Mouse (Mus musculus) heart, embryonic 14.5 days (tissue): ENCODE measurements at regions not wholly inside any gene's neighbourhood (a gene's known extent, or its start where the extent isn't known, plus 50 kb on each side); places are given as distances from the start of the nearest gene placed in this dataset.

Experiments used
- ATAC-seq: fragments of 200-750 bp; cut with Nextera tagmentation; 2 replicates; pipeline ENCODE4 v1.8.0; 2017; ENCODE audit warnings: low read depth, moderate TSS enrichment; ENCODE audit not compliant: insufficient number of reproducible peaks, insufficient read depth, low FRiP score
- H3K27ac ChIP-seq, 2 experiments: fragments of 200-500 bp in 1 of 2; fragments of 300-500 bp in 1 of 2; sonication (generic) in 1 of 2; replicated peaks in 1 of 2; 2 replicates each; pipeline ENCODE4 v1.5.1; 2012 to 2014; ENCODE audit warnings: low read depth in 2 of 2, low read length in 2 of 2, control low read depth in 1 of 2, mild to moderate bottlenecking in 1 of 2, mixed read lengths in 1 of 2; ENCODE audit not compliant: control insufficient read depth in 1 of 2, insufficient read depth in 1 of 2
- H3K27me3 ChIP-seq: fragments of 300-500 bp; sonication (generic); 2 replicates; pipeline ENCODE4 v1.6.1; 2014; ENCODE audit warnings: mild to moderate bottlenecking, low read length, control low read depth; ENCODE audit not compliant: control insufficient read depth, insufficient read depth
- H3K36me3 ChIP-seq: fragments of 300-500 bp; sonication (generic); 2 replicates; pipeline ENCODE4 v1.6.1; 2014; ENCODE audit warnings: mild to moderate bottlenecking, control low read depth, low read length, mixed read lengths; ENCODE audit not compliant: control insufficient read depth, insufficient read depth
- H3K4me1 ChIP-seq, 2 experiments: fragments of 200-500 bp in 1 of 2; fragments of 300-500 bp in 1 of 2; sonication (generic) in 1 of 2; 2 replicates each; pipeline ENCODE4 v1.6.1; 2012 to 2014; ENCODE audit warnings: low read length in 2 of 2, control low read depth in 1 of 2, mixed read lengths in 1 of 2; ENCODE audit not compliant: control insufficient read depth in 2 of 2, insufficient read depth in 2 of 2
- H3K4me2 ChIP-seq: fragments of 300-500 bp; sonication (generic); 2 replicates; pipeline ENCODE4 v1.6.1; 2014; ENCODE audit warnings: mild to moderate bottlenecking, low read length
- H3K4me3 ChIP-seq, 2 experiments: fragments of 200-500 bp in 1 of 2; fragments of 300-500 bp in 1 of 2; sonication (generic) in 1 of 2; 2 replicates each; pipeline ENCODE4 v1.5.1; 2012 to 2014; ENCODE audit warnings: low read length in 2 of 2, mild to moderate bottlenecking in 2 of 2, control low read depth in 1 of 2, low read depth in 1 of 2, moderate library complexity in 1 of 2; ENCODE audit not compliant: control insufficient read depth in 1 of 2, insufficient read depth in 1 of 2
- H3K9ac ChIP-seq: fragments of 300-500 bp; sonication (generic); 2 replicates; pipeline ENCODE4 v1.6.1; 2014; ENCODE audit warnings: mild to moderate bottlenecking, low read length
- H3K9me3 ChIP-seq: fragments of 300-500 bp; sonication (generic); 2 replicates; pipeline ENCODE4 v1.6.1; 2016; ENCODE audit warnings: low read length, control low read depth; ENCODE audit not compliant: control insufficient read depth
- WGBS: fragments of 180-500 bp; shearing (Covaris S2); extraction: QIAGEN DNeasy Blood & Tissue Kit; methylation state at CpG from one replicate; pipeline ENCODE4 v1.1.7; 2014; 5-methylcytosine and 5-hydroxymethylcytosine counted together

DNA sequence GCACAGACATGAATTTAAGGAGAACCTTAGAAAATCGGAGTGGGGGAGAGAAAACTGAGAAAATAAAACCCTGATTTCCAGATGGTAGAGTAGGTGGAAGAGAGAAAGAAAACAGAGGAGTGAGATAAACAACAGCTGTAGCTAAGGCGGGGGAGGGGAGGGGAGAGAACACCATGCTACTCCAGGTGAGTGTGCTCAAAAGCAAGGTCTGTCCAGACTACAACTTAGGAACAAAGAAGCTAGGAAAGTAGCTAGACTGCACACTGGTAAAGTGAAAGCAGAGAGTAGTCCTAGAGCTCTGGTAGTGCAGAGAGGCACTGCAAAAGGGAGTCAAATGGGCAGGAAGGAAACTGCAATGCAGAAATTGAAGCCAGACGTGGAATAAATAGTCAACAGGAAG is 132.8 kb upstream of the Clec14a start:
- 59% methylated on average over 3 of the region's 3 CpGs for WGBS
- no peak overlapping the region for H3K4me3 ChIP-seq

DNA sequence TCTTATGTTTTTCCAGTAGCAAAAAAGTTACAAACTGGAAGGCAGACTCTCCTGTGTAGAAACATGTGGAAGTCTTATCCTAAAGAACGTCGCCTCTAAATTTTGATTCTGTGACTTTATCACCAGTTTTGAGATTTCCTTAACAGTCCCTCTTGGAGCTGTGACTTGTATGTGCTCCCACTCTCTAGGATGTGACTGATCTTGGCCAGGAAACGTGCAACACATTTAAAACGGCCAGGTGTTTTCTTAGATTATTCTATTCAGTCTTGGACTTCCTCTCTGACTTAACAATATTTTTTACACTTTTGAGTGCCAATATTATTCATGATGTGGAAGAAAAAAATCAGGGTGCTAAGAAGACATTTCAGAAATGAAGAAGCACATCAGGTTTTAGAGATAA is 91.2 kb upstream of the Clec14a start:
- no peak overlapping the region for H3K4me2 ChIP-seq
- H3K36me3 ChIP-seq: no peaks in the 10 kb centered on the region
- no peaks in the 10 kb centered on the region for H3K27me3 ChIP-seq
- no peak overlapping the region for H3K27ac ChIP-seq
- no peaks in the 10 kb centered on the region for H3K4me1 ChIP-seq
- H3K9me3 ChIP-seq: no peaks in the 10 kb centered on the region
- 49% methylated on average over 4 of the region's 4 CpGs for WGBS
- no peak overlapping the region for H3K4me3 ChIP-seq
- no peak for ATAC-seq
- no peak overlapping the region for H3K9ac ChIP-seq

More for the DNA sequence above, 132.8 kb upstream of the Clec14a start:
- no peak for ATAC-seq
- no peaks in the 10 kb centered on the region for H3K9me3 ChIP-seq
- H3K4me1 ChIP-seq: no peaks in the 10 kb centered on the region
- no peak overlapping the region for H3K27ac ChIP-seq
- no peaks in the 10 kb centered on the region for H3K27me3 ChIP-seq
- no peaks in the 10 kb centered on the region for H3K36me3 ChIP-seq
- H3K4me2 ChIP-seq: no peak overlapping the region
- no peak overlapping the region for H3K9ac ChIP-seq

DNA sequence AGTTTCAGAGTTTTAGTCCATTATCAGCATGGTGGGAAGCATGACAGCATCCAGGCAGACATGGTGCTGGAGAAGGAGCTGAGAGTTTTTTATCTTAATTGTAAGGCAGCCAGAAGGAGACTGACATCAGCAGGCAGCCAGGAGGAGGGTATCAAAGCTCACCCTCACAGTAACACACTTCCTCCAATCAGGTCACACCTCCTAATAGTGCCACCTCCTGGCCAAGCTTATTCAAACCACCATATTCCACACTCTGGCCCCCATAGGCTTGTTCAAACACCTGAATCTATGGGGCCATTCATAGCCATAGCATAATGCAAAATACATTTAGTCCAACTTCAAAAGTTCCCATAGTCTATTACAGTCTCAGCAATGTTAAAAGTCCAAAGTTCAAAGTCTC is 65.1 kb upstream of the Clec14a start:
- no peak overlapping the region for H3K27ac ChIP-seq
- no peaks in the 10 kb centered on the region for H3K4me1 ChIP-seq
- no peak overlapping the region for H3K4me3 ChIP-seq
- no peaks in the 10 kb centered on the region for H3K27me3 ChIP-seq
- no peaks in the 10 kb centered on the region for H3K9me3 ChIP-seq
- H3K9ac ChIP-seq: no peak overlapping the region
- no peaks in the 10 kb centered on the region for H3K36me3 ChIP-seq
- no peak overlapping the region for H3K4me2 ChIP-seq
- no peak for ATAC-seq

DNA sequence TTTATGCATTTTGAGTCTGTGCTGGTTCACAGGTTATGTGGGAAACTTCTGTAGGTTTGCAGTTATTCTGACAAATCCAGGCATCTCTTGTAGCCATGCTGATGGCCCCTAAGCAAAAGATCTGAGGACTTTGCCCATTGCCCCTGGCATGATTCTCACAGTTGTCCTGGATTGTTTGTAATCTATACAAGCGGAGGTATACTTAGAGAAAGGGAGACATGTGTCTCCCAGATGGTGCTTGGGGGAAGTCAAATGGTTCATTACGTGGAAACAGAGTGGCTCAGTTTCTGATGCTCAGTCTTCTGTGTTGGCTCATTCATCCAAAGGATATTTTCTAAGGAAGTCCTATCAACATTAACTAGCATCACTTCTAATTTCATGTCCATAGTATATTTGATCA is 60.8 kb upstream of the Clec14a start:
- no peaks in the 10 kb centered on the region for H3K36me3 ChIP-seq
- no peak for ATAC-seq
- H3K9ac ChIP-seq: no peak overlapping the region
- no peak overlapping the region for H3K4me2 ChIP-seq
- H3K4me1 ChIP-seq: no peaks in the 10 kb centered on the region
- no peaks in the 10 kb centered on the region for H3K27me3 ChIP-seq
- H3K4me3 ChIP-seq: no peak overlapping the region
- H3K27ac ChIP-seq: no peak overlapping the region
- no peaks in the 10 kb centered on the region for H3K9me3 ChIP-seq
- WGBS: 81% methylated on average over 2 of the region's 2 CpGs

DNA sequence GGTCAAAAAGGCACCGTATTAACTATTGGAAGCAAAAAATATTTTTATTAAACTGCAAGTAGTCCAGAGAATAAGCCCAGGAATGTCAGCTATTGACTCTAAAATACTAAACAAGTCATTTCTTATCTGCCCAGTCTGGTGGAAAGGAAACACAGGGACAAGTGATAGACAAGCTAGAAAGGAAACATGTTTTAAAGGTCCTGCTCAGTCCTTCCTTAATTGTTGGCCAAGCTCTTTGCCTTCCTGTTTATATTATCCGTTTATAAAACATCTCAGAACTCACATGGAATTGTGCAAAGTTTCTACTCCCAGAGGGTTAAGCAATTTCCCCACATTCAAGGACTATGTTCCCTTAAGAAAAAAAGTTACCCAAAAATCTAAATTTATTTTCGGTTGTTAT is 54.9 kb upstream of the Clec14a start:
- H3K9me3 ChIP-seq: no peaks in the 10 kb centered on the region
- H3K4me3 ChIP-seq: no peak overlapping the region
- no peaks in the 10 kb centered on the region for H3K27me3 ChIP-seq
- no peaks in the 10 kb centered on the region for H3K36me3 ChIP-seq
- no peak for ATAC-seq
- H3K4me1 ChIP-seq: no peaks in the 10 kb centered on the region
- no peak overlapping the region for H3K4me2 ChIP-seq
- 0 out of 4 replicates have a peak overlapping the region, but pooled peaks of 1 of the 2 experiments have one; percentile 2 for H3K27ac ChIP-seq
- no peak overlapping the region for H3K9ac ChIP-seq
- 59% methylated on average over 3 of the region's 3 CpGs for WGBS
